27 mouse cellular contexts compared by ENCODE assay signal in the genomic region with DNA sequence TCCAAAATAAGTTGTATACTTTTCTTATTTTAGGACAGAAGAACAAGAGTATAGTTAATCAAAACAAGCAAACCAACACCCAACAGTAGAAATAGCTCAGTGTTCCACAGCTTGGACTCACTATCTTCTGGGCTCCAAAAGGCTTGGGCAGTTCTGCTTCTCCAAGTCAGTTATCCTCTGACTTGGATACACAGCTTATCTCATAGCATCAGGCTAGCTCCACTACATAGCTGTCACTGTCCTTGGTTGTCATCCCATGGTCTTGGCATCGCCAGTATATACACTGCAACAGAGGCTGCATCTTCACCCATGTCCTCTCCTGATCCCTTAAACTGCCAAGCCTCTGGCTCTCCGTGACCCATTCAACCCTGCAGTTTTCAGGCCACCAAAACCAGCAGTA. TPM values are rescaled to one million over a fixed set of nuclear protein-coding genes. Genes with fewer than 3 reads are reported as not detected.
"Had no signal": no experiment of that assay in that cellular context is flagged by ENCODE, and none has a peak within 500 bp of the region (broad histone marks: within the 10 kb centered on the region; RNA-seq: fewer than 3 reads in every experiment).

No protein-coding gene starts in this region.

- DNase-seq: forebrain, postnatal 0 days; gastrocnemius, postnatal 14 days; gastrocnemius, postnatal 36 days; heart, adult 18-20 months; heart, postnatal 14 days; heart, postnatal 36 days; kidney, adult 11 months; kidney, adult 2 months; kidney, adult 9 months; kidney, postnatal 14 days; kidney, postnatal 4 days; layer of hippocampus, postnatal 36 days had no signal

- H3K4me2 ChIP-seq: forebrain, embryonic 15.5 days; heart, embryonic 13.5 days; heart, embryonic 15.5 days; hindbrain, embryonic 13.5 days; hindbrain, embryonic 15.5 days; kidney, embryonic 15.5 days; limb, embryonic 12.5 days had no signal

- H3K27ac ChIP-seq: forebrain, embryonic 15.5 days; heart, embryonic 10.5 days; heart, embryonic 13.5 days; heart, embryonic 15.5 days; hindbrain, embryonic 13.5 days; hindbrain, embryonic 15.5 days; hindbrain, postnatal 0 days; kidney, embryonic 15.5 days; kidney, postnatal 0 days; layer of hippocampus, adult 2 months; left cerebral cortex, adult 2 months; limb, embryonic 10.5 days; limb, embryonic 12.5 days had no signal

- H3K4me1 ChIP-seq: forebrain, embryonic 15.5 days; hindbrain, embryonic 13.5 days; hindbrain, embryonic 15.5 days; limb, embryonic 10.5 days; limb, embryonic 12.5 days had no signal

- ATAC-seq: forebrain, embryonic 15.5 days; forebrain, postnatal 0 days; hindbrain, postnatal 0 days; intestine, embryonic 16.5 days had no signal

- H3K4me3 ChIP-seq: forebrain, embryonic 15.5 days; heart, embryonic 10.5 days; heart, embryonic 13.5 days; heart, embryonic 15.5 days; hindbrain, embryonic 13.5 days; hindbrain, embryonic 15.5 days; kidney, embryonic 15.5 days; layer of hippocampus, adult 2 months; left cerebral cortex, adult 2 months; limb, embryonic 10.5 days; limb, embryonic 12.5 days had no signal

- H3K9me3 ChIP-seq: forebrain, embryonic 15.5 days; heart, embryonic 10.5 days; heart, embryonic 13.5 days; heart, embryonic 15.5 days; hindbrain, embryonic 13.5 days; hindbrain, embryonic 15.5 days; kidney, embryonic 15.5 days; limb, embryonic 10.5 days; limb, embryonic 12.5 days had no signal

- H3K9ac ChIP-seq: forebrain, embryonic 15.5 days; forebrain, postnatal 0 days; heart, embryonic 13.5 days; heart, embryonic 15.5 days; hindbrain, embryonic 13.5 days; hindbrain, embryonic 15.5 days; kidney, embryonic 15.5 days; limb, embryonic 12.5 days had no signal

- H3K27me3 ChIP-seq: forebrain, embryonic 15.5 days; heart, embryonic 13.5 days; heart, embryonic 15.5 days; hindbrain, embryonic 13.5 days; hindbrain, embryonic 15.5 days; kidney, embryonic 15.5 days; limb, embryonic 12.5 days had no signal

- H3K36me3 ChIP-seq: forebrain, embryonic 15.5 days had no signal

RNA-seq across cellular contexts. Expression of gene Gm10638, which starts 49.8 kb away (rescaled TPM):
- total RNA-seq: hematopoietic stem cell, adult 5-6 weeks; hindbrain, postnatal 0 days had no signal
